Mouse (Mus musculus) olfactory bulb, adult 2 months (tissue): ENCODE results near the gene Hip1. TPM values are rescaled to one million over a fixed set of nuclear protein-coding genes. Genes with fewer than 3 reads are reported as not detected.

ENCODE experiments used
- H3K27ac ChIP-seq: fragments of 200-500 bp; 2 replicates; pipeline ENCODE4 v1.5.1; 2012; ENCODE audit warnings: low read depth, low read length; ENCODE audit not compliant: insufficient read depth
- H3K4me1 ChIP-seq: fragments of 200-500 bp; 2 replicates; pipeline ENCODE4 v1.6.1; 2012; ENCODE audit warnings: low read length; ENCODE audit not compliant: control insufficient read depth, insufficient read depth
- H3K4me3 ChIP-seq: fragments of 200-500 bp; 2 replicates; pipeline ENCODE4 v1.5.1; 2012; ENCODE audit warnings: mild to moderate bottlenecking, low read depth, low read length, moderate library complexity; ENCODE audit not compliant: insufficient read depth
- CTCF ChIP-seq: fragments of 200-500 bp; IDR thresholded peaks from 2 replicates; pipeline ENCODE4 v1.5.1; 2012; ENCODE audit warnings: low read depth, mild to moderate bottlenecking, low read length, moderate library complexity; ENCODE audit not compliant: insufficient read depth
- POLR2A ChIP-seq: fragments of 200-500 bp; IDR thresholded peaks from 2 replicates; pipeline ENCODE4 v1.6.1; 2012; ENCODE audit warnings: mild to moderate bottlenecking, low read depth, low read length, moderate library complexity; ENCODE audit not compliant: insufficient read depth
- WGBS: fragments of 180-500 bp; shearing (Covaris S2); methylation state at CpG from one replicate; pipeline ENCODE4 v1.1.7; 2018; 5-methylcytosine and 5-hydroxymethylcytosine counted together
- polyA plus RNA-seq: library from polyadenylated mRNA; stranded (reverse); fragments of >200 nt; gene quantifications from 2 replicates; pipeline ENCODE4 v1.2.4, GENCODE M21; 2012; ENCODE audit warnings: low replicate concordance; ENCODE audit not compliant: missing spikeins, insufficient read depth, insufficient read length

The Hip1 gene
- polyA plus RNA-seq, 1 experiment: 69.9 TPM

DNA sequence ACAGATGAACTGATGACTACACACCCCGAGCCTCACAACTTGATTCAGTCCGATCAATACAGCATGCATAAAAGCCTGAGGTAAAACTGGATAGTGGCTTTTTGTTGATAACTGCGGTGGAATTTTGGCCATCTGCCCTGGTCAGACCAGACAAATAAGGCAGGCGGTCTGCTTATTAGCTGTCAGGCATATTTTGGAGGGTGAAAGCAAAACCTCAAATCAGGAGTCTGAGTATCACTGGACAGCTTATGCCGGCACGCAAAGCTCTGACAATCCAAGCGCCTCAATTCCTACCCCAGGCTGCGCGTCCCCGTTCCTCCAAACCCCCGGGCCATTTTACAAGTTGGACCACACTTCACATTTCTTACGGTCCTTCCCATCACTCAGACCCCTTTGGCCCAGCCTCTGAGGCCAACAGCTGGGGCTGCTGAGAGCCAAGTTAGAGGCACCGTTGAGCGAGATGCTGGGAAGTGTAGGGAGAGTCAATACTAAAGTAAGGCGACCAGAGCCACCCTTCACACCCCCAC lies 825 bp downstream of the Hip1 start:
- H3K27ac ChIP-seq: no peak overlapping the region
- no peak for TF ChIP-seq CTCF
- no peak for TF ChIP-seq POLR2A
- 4% methylated on average over 15 of the region's 15 CpGs for WGBS
- peaks cover 7% of the 10 kb centered on the region for H3K4me1 ChIP-seq
- H3K4me3 ChIP-seq: peak overlapping the region; percentile 81

DNA sequence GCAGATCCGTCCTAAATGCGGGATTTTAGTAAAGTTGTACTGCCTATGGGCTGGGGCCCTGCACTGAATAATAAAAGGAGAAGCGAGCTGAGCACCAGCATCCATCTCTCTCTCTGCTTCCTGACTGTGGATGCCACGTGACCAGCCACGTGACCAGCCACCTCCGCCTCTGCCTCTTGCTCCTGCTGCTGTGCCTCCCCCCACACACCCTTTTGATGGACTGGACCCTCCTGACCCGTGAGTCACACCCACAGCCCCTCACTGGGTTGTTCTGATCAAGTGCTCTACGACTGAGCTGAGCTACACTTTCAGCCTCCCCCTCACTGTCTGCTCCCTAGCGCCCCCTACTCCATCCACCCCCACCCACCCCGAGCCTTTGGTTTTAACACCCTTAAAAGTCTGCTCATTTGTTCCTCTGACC lies 7.1 kb downstream of the Hip1 start:
- no peak overlapping the region for H3K27ac ChIP-seq
- H3K4me3 ChIP-seq: no peak overlapping the region
- no peaks in the 10 kb centered on the region for H3K4me1 ChIP-seq
- TF ChIP-seq POLR2A (no peak), CTCF (no peak)
- WGBS: 82% methylated on average over 10 of the region's 10 CpGs

DNA sequence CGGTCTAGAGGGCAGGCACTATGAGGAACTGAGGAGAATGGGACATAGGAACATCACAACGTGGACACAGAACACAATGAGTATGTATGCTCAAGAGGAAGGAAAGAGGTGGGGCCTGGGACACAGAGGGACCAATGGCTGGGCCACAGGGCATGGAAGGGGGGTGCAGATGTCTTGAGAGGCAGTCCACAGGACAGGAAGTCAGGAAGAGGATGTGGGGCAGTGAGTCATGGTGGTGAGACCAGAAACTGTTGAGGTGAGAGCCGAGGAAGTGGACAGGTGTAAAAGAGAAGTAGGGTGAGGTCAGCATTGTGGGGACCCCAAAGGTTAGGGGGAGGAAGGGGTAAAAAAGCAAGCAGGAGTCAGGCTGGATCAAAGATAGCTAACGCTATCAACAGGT lies 7.6 kb downstream of the Hip1 start:
- H3K4me1 ChIP-seq: no peaks in the 10 kb centered on the region
- no peak overlapping the region for H3K4me3 ChIP-seq
- H3K27ac ChIP-seq: no peak overlapping the region
- WGBS: 84% methylated on average over 4 of the region's 4 CpGs
- TF ChIP-seq CTCF (no peak), POLR2A (no peak)

DNA sequence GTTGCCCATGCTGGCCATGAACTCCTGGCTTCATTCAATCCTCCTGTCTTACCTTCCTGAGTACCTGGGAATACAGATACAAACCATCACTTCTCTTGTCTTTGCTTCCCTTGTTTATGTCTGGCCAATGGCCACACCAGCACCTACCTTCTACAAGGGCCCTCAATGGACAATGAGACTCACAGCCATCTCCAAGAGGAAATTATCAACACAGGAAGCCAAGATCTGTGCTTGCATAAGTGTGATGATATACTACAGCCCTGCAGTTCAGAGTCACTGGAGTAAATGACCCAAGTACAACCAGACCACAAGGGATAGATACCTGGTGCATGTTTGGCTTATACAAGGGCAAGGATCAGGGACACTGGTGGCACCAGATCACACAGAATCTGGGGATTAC lies 9.1 kb downstream of the Hip1 start:
- no peaks in the 10 kb centered on the region for H3K4me1 ChIP-seq
- no peak overlapping the region for H3K4me3 ChIP-seq
- TF ChIP-seq POLR2A (no peak), CTCF (no peak)
- no peak overlapping the region for H3K27ac ChIP-seq

DNA sequence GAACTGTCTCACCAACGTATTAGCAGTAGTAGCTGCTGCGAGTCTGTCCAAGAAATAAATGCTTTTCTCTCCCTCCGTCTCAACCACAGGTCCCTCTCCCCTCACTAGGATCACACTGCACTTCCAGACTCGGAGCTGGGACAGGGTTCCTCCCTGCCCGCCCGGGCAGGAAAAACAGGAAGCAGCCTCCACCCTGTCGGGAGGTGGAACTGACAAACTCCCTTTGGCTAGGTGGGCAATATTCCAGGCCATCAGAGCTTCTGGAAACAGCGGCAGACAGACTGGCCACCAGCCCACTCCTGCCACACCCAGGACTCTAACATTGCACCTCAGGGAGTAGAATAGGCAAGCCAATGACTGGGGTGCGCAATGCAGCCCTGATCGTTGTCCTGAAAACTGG lies 11.5 kb downstream of the Hip1 start:
- 73% methylated on average over 10 of the region's 10 CpGs for WGBS
- no peak for TF ChIP-seq CTCF
- no peak for TF ChIP-seq POLR2A
- Histone ChIP-seq H3K4me1 (no peaks in the 10 kb centered on the region), H3K27ac (peak overlapping the region; percentile 21; the same call in 1 of the 2 replicates), H3K4me3 (no peak overlapping the region)

DNA sequence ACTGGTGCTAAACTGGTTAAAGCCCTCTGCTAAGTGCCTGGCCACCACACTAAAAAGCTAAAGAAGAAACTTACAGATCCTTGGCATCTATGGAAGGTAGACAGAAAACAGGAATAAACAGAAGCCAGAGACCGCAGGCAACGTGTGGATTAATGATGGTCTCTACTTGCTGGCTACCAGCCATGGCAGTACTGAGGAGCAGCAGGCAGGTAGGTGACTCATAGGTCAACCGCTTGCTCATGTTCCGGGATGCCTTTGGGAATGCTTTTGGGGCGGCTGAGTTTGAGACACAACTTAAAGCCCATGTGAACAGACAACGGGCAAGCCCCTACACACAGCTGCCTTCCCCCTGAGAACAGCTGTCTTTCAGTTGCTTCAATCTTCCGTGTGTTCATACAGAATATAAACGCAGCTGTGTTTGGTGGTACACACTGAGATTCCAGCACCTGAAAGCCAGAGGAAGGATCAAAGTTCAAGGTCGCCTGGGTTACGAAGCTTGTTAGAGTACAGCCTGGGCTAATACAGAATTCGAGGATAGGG lies 13.5 kb downstream of the Hip1 start:
- no peak overlapping the region for H3K27ac ChIP-seq
- 75% methylated on average over 11 of the region's 11 CpGs for WGBS
- no peaks in the 10 kb centered on the region for H3K4me1 ChIP-seq
- no peak overlapping the region for H3K4me3 ChIP-seq
- no peak for TF ChIP-seq POLR2A
- TF ChIP-seq CTCF: no peak

DNA sequence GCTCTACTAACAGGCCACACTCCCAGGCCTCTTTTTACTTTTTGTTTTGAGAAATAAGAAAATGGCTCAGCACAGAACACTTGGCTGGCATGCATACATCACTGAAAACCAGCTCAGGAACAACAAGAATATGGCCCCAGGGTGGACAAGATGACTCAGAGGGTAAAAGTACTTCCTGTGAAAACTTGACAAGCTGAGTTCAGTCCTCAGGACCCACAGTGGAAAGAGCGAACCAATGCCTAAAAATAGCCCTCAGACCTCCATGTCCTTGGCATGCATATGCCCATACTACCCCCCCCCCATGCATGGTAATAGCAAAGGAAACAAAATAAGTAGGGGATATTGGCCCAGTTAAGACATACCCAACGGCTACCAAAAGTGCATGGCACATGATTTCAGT lies 15.0 kb downstream of the Hip1 start:
- no peak overlapping the region for H3K27ac ChIP-seq
- no peak for TF ChIP-seq POLR2A
- TF ChIP-seq CTCF: no peak
- 66% methylated on average over 2 of the region's 2 CpGs for WGBS
- peaks cover 4% of the 10 kb centered on the region for H3K4me1 ChIP-seq
- H3K4me3 ChIP-seq: no peak overlapping the region

DNA sequence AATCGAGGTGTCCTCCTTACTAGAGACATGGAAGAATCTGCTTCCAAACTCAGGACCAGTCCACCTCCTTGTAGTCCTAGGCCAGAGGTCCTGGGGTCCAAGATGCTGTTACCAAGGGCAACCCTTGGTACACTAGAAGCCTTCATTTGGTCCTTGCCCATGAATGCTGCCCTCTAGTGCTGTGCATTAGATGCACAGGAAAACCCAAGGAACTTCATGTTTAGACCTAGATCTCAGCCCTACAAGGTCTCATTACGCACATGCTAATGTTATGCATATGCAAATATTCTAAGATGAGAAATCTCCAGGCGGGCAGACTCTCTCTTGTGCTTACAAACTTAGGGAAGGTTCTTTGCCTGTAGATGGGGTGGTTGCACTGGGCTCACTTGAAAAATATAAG lies 15.6 kb downstream of the Hip1 start:
- H3K4me1 ChIP-seq: peaks cover 10% of the 10 kb centered on the region
- no peak overlapping the region for H3K27ac ChIP-seq
- TF ChIP-seq CTCF: no peak
- no peak for TF ChIP-seq POLR2A
- no peak overlapping the region for H3K4me3 ChIP-seq
- 83% methylated on average over 3 of the region's 3 CpGs for WGBS

DNA sequence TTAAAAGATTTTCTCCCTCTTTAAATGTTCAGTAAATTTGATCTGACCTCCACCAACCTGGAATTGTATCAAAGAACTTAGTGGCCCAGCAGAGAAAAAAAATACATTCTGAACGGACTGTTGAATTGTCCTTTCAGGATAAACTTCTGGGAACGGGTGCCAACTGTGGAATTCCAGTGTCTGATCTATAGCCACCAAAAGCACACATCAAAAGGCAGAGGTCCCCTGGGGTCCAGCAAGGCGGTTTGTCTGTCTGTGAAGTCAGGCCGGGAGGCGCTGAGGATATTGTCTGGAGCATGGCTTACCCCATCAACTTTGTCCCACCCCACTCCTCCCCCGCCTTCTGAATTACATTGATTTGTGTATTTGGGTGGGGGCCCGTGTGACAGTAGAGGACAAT lies 16.9 kb downstream of the Hip1 start:
- Histone ChIP-seq H3K4me3 (no peak overlapping the region), H3K27ac (no peak overlapping the region), H3K4me1 (peaks cover 11% of the 10 kb centered on the region)
- TF ChIP-seq CTCF: no peak
- no peak for TF ChIP-seq POLR2A
- WGBS: 65% methylated on average over 7 of the region's 7 CpGs
